Mouse (Mus musculus): ENCODE results near the gene Ocln.

- TF ChIP-seq POLR2A (IDR thresholded peaks at IDR 0.05; ENCODE audit: insufficient read depth, low read depth, low read length), result no peak
- TF ChIP-seq CTCF (IDR thresholded peaks at IDR 0.05), result no peak
Measured at GRCm38 (mm10) chr13:100524896-100525295, 27.6 kb downstream of the Ocln start.
